Mouse (Mus musculus) common myeloid progenitor, adult 5-6 weeks (primary cell): ENCODE measurements around the gene Olfr639. TPM values are rescaled to one million over a fixed set of nuclear protein-coding genes. Genes with fewer than 3 reads are reported as not detected.
"Not testable (repeated sequence)": the region's sequence is repeated elsewhere in the genome, so short reads cannot be mapped to it uniquely, and the experiment has no call there.

Source experiments
- ATAC-seq: replicated peaks from 2 replicates; pipeline ENCODE4 v1.8.0; 2016; ENCODE audit warnings: low read depth, mild to moderate bottlenecking, moderate TSS enrichment, inconsistent platforms; ENCODE audit not compliant: poor library complexity, severe bottlenecking
- total RNA-seq: library from RNA; stranded (forward); fragments of 200-1000, 187-1606 nt; gene quantifications from 2 replicates; pipeline ENCODE4 v1.2.3, GENCODE M21; 2017

Olfr639 gene
- not detected in 2 replicates for total RNA-seq

DNA sequence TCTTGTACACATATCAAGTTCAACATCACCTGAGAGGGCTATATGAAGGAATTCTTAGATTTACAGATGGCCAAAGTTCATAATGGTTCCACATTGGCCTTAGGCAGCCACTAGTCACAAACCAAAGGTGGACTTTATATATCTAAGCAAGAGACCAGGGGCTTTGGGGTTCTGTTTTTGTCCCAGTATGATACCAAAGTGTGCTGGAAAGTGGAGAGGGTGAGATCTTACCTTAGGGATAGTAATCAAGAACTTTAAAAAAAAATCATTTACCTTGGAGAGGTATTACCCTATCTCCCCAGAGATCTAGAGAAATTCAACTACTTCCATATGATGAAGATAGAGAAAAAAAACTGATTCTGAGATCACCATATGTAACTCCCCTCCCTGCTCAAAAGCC, at the start of gene Olfr639:
Gene Olfr639 (minus strand): TSS at position 101 of the 400 bp plus-strand sequence.
- no peak for ATAC-seq

DNA sequence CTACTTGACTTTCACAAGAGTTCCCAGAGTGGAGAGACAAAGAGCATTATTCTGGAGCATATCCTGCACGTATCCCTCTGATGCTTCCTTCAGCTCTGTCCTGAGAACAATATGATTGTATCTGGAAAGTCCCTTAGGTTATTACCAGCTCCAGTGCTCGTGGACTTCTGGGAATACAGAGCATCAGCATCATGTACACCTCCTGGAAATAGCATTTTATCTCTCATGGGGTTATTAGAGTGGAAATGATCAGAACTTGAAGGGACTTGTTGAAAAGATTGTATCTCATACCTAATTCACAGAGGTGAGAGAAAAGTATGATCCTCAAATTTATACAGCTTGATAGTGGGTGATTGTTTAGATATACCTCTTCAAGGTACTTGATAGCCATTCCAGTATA, 44.2 kb upstream of the Olfr639 start, which contains the start of gene 4930516K23Rik:
Gene 4930516K23Rik (minus strand): TSS at position 101 of the 400 bp plus-strand sequence.
- ATAC-seq = no peak

DNA sequence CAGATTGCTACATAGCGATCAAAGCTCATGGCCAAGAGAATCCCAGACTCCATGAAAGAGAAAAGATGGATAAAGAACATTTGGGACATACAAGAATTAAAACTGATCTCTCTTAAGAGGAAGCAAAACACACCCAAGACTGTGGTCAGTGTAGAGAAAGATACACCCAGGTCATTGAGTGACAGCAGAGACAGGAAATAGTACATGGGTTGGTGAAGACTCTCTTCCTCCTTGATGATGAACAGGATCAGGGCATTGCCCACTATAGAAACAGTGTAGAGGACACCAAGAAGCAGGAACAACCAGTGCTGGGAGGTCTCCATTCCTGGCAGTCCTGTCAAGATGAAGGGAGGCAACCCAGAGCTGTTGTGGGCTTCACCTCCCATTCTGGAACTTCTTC, 42.1 kb upstream of the Olfr639 start:
- peak; percentile 82 for ATAC-seq

- ATAC-seq = no peak
Observed at GRCm38 (mm10) chr7:104052566-104052965, 35.5 kb upstream of the Olfr639 start, which contains the start of gene Olfr642. Gene Olfr642 (minus strand): TSS chr7:104052666.

DNA sequence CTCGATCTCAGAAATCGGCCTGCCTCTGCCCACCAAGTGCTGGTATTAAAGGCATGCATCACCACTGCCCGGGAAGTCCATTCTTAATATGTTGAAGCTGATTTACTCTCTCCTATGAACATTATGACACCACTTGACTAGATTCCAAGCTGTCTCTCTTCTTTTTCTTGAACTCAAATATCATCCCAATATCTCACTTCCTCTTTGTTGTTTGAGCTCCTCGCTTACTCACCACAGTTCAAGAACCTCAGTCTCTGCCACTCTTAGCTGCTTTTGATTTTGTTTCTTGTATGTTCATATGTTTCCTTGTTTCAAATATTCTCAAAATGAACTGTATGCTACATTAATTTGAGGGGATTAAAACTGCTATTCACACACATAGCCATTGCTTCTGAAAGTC, 33.6 kb upstream of the Olfr639 start:
- ATAC-seq = peak; percentile 68

DNA sequence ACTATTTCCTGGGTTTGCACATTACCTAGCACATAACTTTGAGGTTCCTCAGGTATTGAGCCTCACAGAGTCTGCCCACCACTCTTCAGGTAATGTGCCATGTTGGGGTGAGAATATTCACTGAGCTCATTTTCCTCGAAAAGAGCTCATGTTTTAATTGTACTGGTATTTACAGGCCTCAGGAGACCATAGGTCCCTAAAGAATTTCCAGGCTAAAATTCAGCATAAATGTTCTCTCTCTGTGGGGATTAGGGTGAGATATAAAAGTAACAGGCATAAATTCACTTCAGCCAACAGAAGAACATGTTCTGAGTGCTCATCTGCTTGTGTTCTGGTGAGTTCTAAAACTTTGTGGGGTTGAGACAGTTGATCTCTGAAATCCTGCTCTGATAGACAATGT, 18.0 kb upstream of the Olfr639 start, which contains the start of gene Olfr641:
Gene Olfr641 (plus strand): TSS at position 301 of the 400 bp plus-strand sequence.
- ATAC-seq = no peak

DNA sequence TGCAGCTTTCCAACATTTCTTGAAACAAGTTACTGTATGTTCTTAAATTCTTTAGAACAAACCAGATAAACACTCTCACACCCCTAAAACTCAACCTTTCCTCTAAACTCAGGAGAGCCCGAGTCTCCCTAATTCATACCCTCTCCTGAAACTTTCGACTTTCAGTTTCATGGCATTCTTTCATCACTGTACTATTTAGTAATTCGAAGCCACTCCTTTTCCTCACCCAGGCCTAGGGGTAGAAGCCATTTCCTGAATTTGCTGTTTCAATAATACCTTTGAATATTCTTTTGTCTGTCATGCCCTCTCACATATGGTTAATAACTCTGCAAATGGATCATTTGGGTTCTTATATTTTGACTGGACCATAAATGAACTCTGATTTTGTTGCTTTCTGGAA, 9.9 kb upstream of the Olfr639 start:
- ATAC-seq = no peak

- ATAC-seq = no peak
Observed at GRCm38 (mm10) chr7:104025473-104025872, 8.4 kb upstream of the Olfr639 start, which contains the start of gene Olfr640. Gene Olfr640 (minus strand): TSS chr7:104025573.

DNA sequence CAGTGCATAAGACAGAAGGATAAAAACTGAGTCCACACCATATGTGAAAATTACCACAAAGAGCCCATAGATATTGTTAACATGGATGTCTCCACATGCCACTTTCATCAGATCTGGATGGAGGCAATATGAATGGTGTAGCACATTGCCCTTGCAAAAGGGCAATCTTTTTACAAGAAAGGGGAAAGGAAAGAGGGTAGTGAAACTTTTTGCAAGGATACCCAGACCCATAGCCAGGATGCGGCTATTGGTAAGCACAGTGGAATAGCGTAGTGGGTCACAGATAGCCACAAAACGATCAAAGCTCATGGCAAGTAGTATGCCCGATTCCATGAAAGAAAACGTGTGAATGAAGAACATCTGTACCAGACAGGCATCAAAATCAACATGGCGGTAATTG, 4.5 kb upstream of the Olfr639 start:
- ATAC-seq = peak; percentile 72

- no peak for ATAC-seq
Observed at GRCm38 (mm10) chr7:104018953-104019352, 1.9 kb upstream of the Olfr639 start.

DNA sequence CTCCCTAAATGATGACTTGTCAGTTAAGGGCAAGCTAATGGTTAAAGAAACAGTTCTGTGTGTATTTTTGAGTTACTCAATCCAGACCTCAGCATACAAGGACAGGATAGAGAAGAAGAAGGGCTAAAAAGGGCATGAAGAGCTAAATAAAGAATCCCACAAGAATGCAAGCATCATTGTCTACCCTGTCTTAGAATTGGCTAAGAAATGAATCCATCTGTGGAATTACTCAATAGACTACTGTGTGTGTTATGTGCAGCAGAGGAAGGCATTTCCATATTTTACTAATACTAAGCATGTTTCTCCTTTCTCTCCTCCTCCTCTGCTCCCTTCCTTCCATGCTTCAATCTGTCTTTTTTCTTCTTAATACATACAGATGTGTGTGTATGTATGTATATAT, 18.0 kb downstream of the Olfr639 start:
- 0 out of 2 replicates have a peak, but pooled peaks have one; percentile 45 for ATAC-seq

DNA sequence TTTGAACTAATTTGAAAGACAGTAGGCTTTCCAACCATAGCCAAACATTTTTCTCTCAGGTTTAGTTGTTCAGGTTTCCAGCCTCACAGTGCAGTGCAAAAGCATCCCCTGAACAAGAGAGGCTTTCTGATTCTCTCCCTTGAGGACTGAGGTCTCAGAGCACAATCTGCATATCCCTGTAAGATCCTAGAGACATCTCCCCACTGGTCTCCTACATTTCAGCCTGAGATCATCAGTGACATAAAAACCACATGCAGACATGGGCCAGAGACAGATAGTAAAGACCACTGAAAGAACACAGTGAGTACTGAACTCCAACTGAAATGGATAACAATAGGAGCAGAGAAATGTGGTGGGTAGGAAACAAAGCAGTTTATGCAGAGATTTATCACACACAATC, 18.7 kb downstream of the Olfr639 start, which contains the start of gene Olfr638:
Gene Olfr638 (plus strand): TSS at position 301 of the 400 bp plus-strand sequence.
- no peak for ATAC-seq

DNA sequence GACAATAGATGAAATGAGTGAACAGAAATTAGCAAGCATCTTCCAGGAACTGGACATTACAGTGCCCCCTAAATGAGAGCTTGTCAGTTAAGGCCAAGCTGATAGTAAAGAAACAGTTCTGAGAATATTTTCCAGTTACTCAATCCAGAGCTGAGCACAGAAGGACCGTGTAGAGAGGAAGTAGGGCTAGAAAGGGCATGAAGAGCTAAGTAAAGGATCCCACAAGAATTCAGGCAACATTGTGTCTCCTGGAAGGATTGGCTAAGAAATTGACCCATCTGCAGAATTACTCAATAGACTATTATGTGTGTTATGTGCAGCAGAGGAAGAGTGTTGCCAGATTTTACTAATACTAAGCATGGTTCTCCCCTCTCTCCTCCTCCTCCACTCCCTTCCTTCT, 45.3 kb downstream of the Olfr639 start:
- peak; percentile 42; the same call in 1 of the 2 replicates for ATAC-seq

- ATAC-seq = no peak
Observed at GRCm38 (mm10) chr7:103970852-103971251, 46.3 kb downstream of the Olfr639 start, which contains the start of gene Olfr635. Gene Olfr635 (plus strand): TSS chr7:103971152.

GRCm38 (mm10) chr7:103966873-103967272, 50.2 kb downstream of the Olfr639 start:
- ATAC-seq = not testable (repeated sequence)

Other genes with a start within 250 kb of the Olfr639 start
- not detected in 2 replicates for gene Olfr69, start 245.7 kb downstream of the Olfr639 start, total RNA-seq
- not detected in 2 replicates for gene Olfr68, start 237.6 kb downstream of the Olfr639 start, total RNA-seq
- gene Olfr67, start 225.5 kb downstream of the Olfr639 start, total RNA-seq = not detected in 2 replicates
- gene Hbb-bt, start 203.3 kb downstream of the Olfr639 start, total RNA-seq = 13.0 and 18.6 TPM in 2 replicates
- gene Hbb-bs, start 189.2 kb downstream of the Olfr639 start, total RNA-seq = 16.6 and 33.2 TPM in 2 replicates
- gene Hbb-bh2, start 176.8 kb downstream of the Olfr639 start, total RNA-seq = not detected in 2 replicates
- not detected in 2 replicates for gene Hbb-bh1, start 174.1 kb downstream of the Olfr639 start, total RNA-seq
- 2.9 TPM in 1 of 2 replicates, not detected in the other for gene Hbb-y, start 164.1 kb downstream of the Olfr639 start, total RNA-seq
- not detected in 2 replicates for gene Olfr66, start 131.1 kb downstream of the Olfr639 start, total RNA-seq
- not detected in 2 replicates for gene Olfr64, start 122.8 kb downstream of the Olfr639 start, total RNA-seq
- gene Olfr65, start 113.8 kb downstream of the Olfr639 start, total RNA-seq = not detected in 2 replicates
- gene Olfr631, start 88.5 kb downstream of the Olfr639 start, total RNA-seq = not detected in 2 replicates
- not detected in 2 replicates for gene Olfr632, start 83.0 kb downstream of the Olfr639 start, total RNA-seq
- gene Olfr633, start 72.9 kb downstream of the Olfr639 start, total RNA-seq = not detected in 2 replicates
- gene Olfr635, start 46.2 kb downstream of the Olfr639 start, total RNA-seq = not detected in 2 replicates
- not detected in 2 replicates for gene Olfr638, start 18.6 kb downstream of the Olfr639 start, total RNA-seq
- gene Olfr640, start 8.3 kb upstream of the Olfr639 start, total RNA-seq = not detected in 2 replicates
- not detected in 2 replicates for gene Olfr641, start 18.1 kb upstream of the Olfr639 start, total RNA-seq
- not detected in 2 replicates for gene Olfr642, start 35.4 kb upstream of the Olfr639 start, total RNA-seq
- not detected in 2 replicates for gene 4930516K23Rik, start 44.1 kb upstream of the Olfr639 start, total RNA-seq
- gene Olfr644, start 54.6 kb upstream of the Olfr639 start, total RNA-seq = not detected in 2 replicates
- not detected in 2 replicates for gene Olfr645, start 68.2 kb upstream of the Olfr639 start, total RNA-seq
- gene Olfr646, start 87.6 kb upstream of the Olfr639 start, total RNA-seq = not detected in 2 replicates
- gene Ubqln5, start 112.5 kb upstream of the Olfr639 start, total RNA-seq = not detected in 2 replicates
- not detected in 2 replicates for gene Olfr643, start 120.1 kb upstream of the Olfr639 start, total RNA-seq
- gene Ubqln3, start 126.0 kb upstream of the Olfr639 start, total RNA-seq = not detected in 2 replicates
- 0.05 TPM in 1 of 2 replicates, not detected in the other for gene Ubqlnl, start 133.3 kb upstream of the Olfr639 start, total RNA-seq
- not detected in 2 replicates for gene Olfm5, start 147.5 kb upstream of the Olfr639 start, total RNA-seq
- gene Olfr648, start 166.1 kb upstream of the Olfr639 start, total RNA-seq = not detected in 2 replicates
- not detected in 2 replicates for gene Olfr649, start 178.7 kb upstream of the Olfr639 start, total RNA-seq
- 3.0 and 3.2 TPM in 2 replicates for gene Trim6, start 201.5 kb upstream of the Olfr639 start, total RNA-seq
- gene Trim34a, start 227.2 kb upstream of the Olfr639 start, total RNA-seq = 23.9 and 26.9 TPM in 2 replicates